Mouse (Mus musculus) limb, embryonic 13.5 days (tissue): ENCODE measurements around the gene B3galnt2. TPM values are rescaled to one million over a fixed set of nuclear protein-coding genes. Genes with fewer than 3 reads are reported as not detected.
"Not testable (repeated sequence)": the region's sequence is repeated elsewhere in the genome, so short reads cannot be mapped to it uniquely, and the experiment has no call there.

ENCODE experiments used
- ATAC-seq: fragments of 200-750 bp; cut with Nextera tagmentation; 2 replicates; pipeline ENCODE4 v1.8.0; 2017; ENCODE audit warnings: low read depth, moderate number of reproducible peaks, moderate TSS enrichment; ENCODE audit not compliant: low FRiP score
- H3K27ac ChIP-seq: fragments of 300-500 bp; sonication (generic); 2 replicates; pipeline ENCODE4 v1.5.1; 2015; ENCODE audit warnings: inconsistent platforms, mild to moderate bottlenecking, moderate library complexity
- H3K27me3 ChIP-seq: fragments of 300-500 bp; sonication (generic); 2 replicates; pipeline ENCODE4 v1.6.1; 2015; ENCODE audit warnings: mild to moderate bottlenecking, inconsistent platforms
- H3K36me3 ChIP-seq: fragments of 300-500 bp; sonication (generic); 2 replicates; pipeline ENCODE4 v1.6.1; 2015; ENCODE audit warnings: inconsistent platforms, mild to moderate bottlenecking, moderate library complexity
- H3K4me1 ChIP-seq: fragments of 300-500 bp; sonication (generic); 2 replicates; pipeline ENCODE4 v1.6.1; 2015; ENCODE audit warnings: inconsistent platforms
- H3K4me2 ChIP-seq: fragments of 300-500 bp; sonication (generic); replicated peaks from 2 replicates; pipeline ENCODE4 v1.6.1; 2015; ENCODE audit warnings: inconsistent platforms, mild to moderate bottlenecking, moderate library complexity
- H3K4me3 ChIP-seq: fragments of 300-500 bp; sonication (generic); 2 replicates; pipeline ENCODE4 v1.5.1; 2015; ENCODE audit warnings: moderate library complexity, mild to moderate bottlenecking, inconsistent platforms
- H3K9ac ChIP-seq: fragments of 300-500 bp; sonication (generic); 2 replicates; pipeline ENCODE4 v1.6.1; 2015; ENCODE audit warnings: mild to moderate bottlenecking, inconsistent platforms
- H3K9me3 ChIP-seq: fragments of 300-500 bp; sonication (generic); 2 replicates; pipeline ENCODE4 v1.6.1; 2016; ENCODE audit warnings: inconsistent platforms
- WGBS: fragments of 180-500 bp; shearing (Covaris S2); methylation state at CpG from one replicate; pipeline ENCODE4 v1.1.7; 2015; 5-methylcytosine and 5-hydroxymethylcytosine counted together
- polyA plus RNA-seq: library from polyadenylated mRNA; unstranded; fragments of >200 nt; fragmentation: Nextera tagmentation; extraction: Ambion mirVana; gene quantifications from 2 replicates; pipeline ENCODE4 v1.2.1, GENCODE M21; 2015

B3galnt2 gene
- polyA plus RNA-seq, 1 experiment from 2014 or later = 45.5 TPM

DNA sequence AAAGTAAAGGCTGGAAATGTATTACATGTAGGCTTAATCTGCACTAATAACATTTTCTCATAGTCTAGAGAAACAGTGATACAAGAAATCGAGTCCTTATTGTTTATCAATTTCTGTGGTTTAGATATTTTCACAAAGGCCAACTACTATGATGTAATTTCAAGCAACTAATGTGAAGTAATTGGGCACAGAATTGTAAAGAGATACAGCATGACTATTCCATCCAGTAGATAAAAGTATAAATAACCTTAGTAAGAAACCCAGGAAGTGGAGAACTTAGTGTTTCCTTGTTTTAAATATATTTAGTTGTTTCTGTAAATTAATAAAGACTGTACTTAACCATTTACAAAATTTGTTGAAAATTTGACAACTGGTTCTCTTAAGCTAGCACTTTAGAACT is 15.5 kb downstream of the B3galnt2 start:
- Histone ChIP-seq H3K36me3 (peaks cover 27% of the 10 kb centered on the region), H3K9ac (no peak overlapping the region), H3K4me1 (no peaks in the 10 kb centered on the region), H3K27me3 (no peaks in the 10 kb centered on the region), H3K27ac (no peak overlapping the region), H3K4me3 (no peak overlapping the region), H3K4me2 (no peak overlapping the region), H3K9me3 (no peaks in the 10 kb centered on the region)
- ATAC-seq = no peak
- WGBS = 92% methylated on average over 1 of the region's 1 CpGs

DNA sequence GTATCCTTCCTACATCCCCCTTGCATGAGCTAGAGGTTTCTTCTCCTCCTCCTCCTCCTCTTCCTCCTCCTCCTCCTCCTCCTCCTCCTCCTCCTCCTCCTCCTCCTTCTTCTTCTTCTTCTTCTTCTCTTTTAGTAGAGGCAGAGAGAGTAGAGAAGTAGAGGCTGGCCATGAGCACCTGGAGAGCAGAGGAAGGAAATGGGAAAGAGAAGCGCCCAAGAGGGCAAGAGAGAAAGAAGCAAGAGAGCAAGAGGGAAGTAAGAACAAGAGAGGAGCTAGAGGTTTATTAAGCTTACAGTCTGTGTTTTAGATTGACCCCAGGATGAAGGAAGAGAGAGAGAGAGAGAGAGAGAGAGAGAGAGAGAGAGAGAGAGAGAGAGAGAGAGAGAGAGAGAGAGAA is 27.6 kb downstream of the B3galnt2 start:
- not testable (repeated sequence) for H3K9ac ChIP-seq, H3K27me3 ChIP-seq, H3K9me3 ChIP-seq, H3K4me1 ChIP-seq, ATAC-seq, H3K27ac ChIP-seq, H3K4me2 ChIP-seq, H3K4me3 ChIP-seq
- peaks cover 23% of the 10 kb centered on the region for H3K36me3 ChIP-seq
- 91% methylated on average over 1 of the region's 1 CpGs for WGBS

DNA sequence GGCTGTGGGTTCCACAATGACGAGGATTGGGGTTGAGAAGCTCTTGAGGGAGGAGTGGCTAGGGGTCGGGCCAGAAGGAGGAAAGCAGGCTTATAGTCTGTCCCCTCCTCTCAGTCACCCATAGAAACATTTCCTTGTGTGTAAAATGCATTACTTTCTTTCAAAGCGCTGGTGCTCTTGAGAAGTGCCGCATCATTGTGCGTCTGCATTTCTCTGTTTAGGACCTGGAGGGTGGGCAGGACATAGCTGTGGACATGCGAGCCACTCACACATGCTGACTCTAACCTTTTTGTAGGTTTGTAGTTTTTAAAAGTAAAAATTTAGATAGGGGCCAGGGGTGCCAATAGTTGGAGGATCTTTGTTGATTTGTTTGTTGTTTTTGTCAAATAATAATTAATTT is 29.3 kb downstream of the B3galnt2 start:
- Histone ChIP-seq H3K4me3 (no peak overlapping the region), H3K9ac (no peak overlapping the region), H3K36me3 (peaks cover 26% of the 10 kb centered on the region), H3K27me3 (no peaks in the 10 kb centered on the region), H3K4me1 (no peaks in the 10 kb centered on the region), H3K4me2 (no peak overlapping the region), H3K27ac (no peak overlapping the region), H3K9me3 (no peaks in the 10 kb centered on the region)
- 94% methylated on average over 6 of the region's 6 CpGs for WGBS
- no peak for ATAC-seq

DNA sequence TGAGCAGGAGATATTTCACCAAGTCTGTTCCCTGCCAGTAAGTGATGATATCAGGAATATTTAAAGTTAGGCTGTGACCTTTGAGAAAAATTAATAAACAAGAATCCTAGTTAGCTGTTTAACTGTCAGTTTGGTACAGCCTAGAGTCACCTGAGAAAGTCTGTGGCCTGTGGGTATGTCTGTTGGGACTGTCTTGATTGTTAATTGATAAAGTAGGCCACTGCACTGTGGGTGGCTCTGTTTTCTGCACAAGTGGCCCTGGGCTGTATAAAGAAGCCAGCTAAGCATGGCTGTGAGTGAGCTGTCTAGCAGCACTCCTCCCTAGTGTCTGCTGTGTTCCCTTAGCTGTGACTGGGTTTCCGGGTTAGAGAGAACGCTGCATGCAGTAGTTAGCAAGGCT is 34.9 kb downstream of the B3galnt2 start:
- H3K27me3 ChIP-seq = no peaks in the 10 kb centered on the region
- H3K4me1 ChIP-seq = peaks cover 5% of the 10 kb centered on the region; the same call in 1 of the 2 replicates
- no peak overlapping the region for H3K27ac ChIP-seq
- peaks cover 46% of the 10 kb centered on the region for H3K36me3 ChIP-seq
- H3K9ac ChIP-seq = no peak overlapping the region
- no peak overlapping the region for H3K4me2 ChIP-seq
- no peak overlapping the region for H3K4me3 ChIP-seq
- ATAC-seq = no peak
- WGBS = 83% methylated on average over 2 of the region's 2 CpGs
- no peaks in the 10 kb centered on the region for H3K9me3 ChIP-seq

DNA sequence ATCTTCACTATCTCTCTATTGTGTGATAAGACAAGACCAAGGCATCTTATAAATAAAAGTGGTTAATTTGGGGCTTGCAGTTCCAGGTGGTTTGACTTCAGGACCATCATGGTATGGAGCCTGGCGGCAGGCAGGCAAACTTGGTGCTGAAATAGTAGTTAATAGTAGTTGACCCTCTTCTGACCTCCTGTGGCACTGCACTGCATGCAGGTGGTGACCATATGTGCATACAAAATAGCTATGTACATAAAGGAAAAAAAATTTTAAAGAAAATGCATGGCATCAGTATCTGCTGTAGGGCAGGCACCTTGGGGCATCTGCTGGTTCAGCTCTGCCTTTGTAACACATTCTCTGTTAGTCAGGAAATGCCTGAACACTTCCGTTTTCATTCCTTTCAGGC is 36.1 kb downstream of the B3galnt2 start:
- H3K4me2 ChIP-seq = no peak overlapping the region
- WGBS = 32% methylated on average over 2 of the region's 2 CpGs
- ATAC-seq = no peak

DNA sequence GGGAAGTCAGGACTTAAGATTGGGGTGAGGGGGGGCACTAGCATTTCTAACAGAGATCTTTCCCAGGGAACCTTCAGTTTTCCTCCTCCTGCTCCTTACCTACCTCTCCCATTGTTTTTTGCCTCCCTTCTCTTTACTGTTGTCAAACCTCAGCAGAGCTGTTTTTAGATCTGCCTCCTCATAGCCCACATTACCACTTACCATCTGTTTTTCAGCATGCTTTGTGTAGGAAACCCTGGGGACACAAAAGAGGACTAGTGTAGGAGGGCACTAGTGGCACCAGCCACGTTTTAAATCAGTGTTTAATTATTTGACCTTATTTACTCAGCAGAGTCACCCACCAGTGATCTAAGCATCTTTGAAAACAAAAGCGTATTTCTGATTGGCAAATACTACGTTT is 38.8 kb downstream of the B3galnt2 start:
- H3K4me3 ChIP-seq = no peak overlapping the region
- ATAC-seq = no peak
- no peaks in the 10 kb centered on the region for H3K27me3 ChIP-seq
- no peaks in the 10 kb centered on the region for H3K9me3 ChIP-seq
- 77% methylated on average over 3 of the region's 3 CpGs for WGBS
- H3K27ac ChIP-seq = no peak overlapping the region
- H3K4me2 ChIP-seq = no peak overlapping the region
- peaks cover 5% of the 10 kb centered on the region; the same call in 1 of the 2 replicates for H3K4me1 ChIP-seq
- H3K9ac ChIP-seq = no peak overlapping the region
- H3K36me3 ChIP-seq = peaks cover 79% of the 10 kb centered on the region

More for the DNA sequence above, 36.1 kb downstream of the B3galnt2 start:
- Histone ChIP-seq H3K4me1 (peaks cover 5% of the 10 kb centered on the region; the same call in 1 of the 2 replicates), H3K9me3 (no peaks in the 10 kb centered on the region), H3K36me3 (peaks cover 57% of the 10 kb centered on the region), H3K27me3 (no peaks in the 10 kb centered on the region), H3K4me3 (no peak overlapping the region), H3K9ac (no peak overlapping the region), H3K27ac (no peak overlapping the region)

DNA sequence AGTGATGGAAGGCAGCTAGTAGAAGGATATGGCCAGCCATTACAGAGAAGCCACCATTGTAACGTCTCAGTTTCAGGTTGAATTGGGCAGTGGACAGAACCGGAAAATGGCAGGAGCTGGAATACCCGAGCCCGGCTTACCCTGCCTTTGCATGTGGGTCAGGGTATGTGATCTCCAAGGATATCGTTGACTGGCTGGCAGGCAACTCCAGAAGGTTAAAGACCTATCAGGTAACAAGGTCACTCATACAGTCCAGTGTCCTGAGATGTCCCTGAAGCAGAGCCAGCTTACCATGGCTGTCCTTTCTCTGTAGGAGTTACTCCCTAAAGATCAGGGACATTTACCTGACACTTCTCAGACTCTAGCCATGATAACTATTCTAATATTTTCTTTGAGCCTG is 40.8 kb downstream of the B3galnt2 start:
- no peaks in the 10 kb centered on the region for H3K27me3 ChIP-seq

DNA sequence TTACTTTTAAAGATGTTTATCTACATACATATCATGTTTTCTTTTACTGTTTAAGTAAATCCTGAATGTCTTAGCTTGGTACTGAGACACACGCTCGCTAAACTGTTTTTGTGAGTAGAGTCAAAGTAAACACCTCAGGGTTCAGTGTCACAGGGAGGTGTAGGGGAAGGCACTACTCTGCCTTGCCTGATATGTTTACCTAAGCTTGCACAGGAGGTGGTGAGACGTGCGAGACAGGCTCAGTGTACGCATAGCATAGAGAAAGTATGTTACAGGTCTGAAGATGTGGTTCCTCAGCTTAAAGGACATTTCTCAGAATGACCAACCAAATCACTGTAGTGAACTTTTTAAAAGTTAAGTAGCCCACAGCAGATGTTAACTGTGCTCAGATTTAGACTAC is 43.2 kb downstream of the B3galnt2 start:
- Histone ChIP-seq H3K36me3 (peaks cover 91% of the 10 kb centered on the region), H3K9me3 (no peaks in the 10 kb centered on the region), H3K4me3 (no peak overlapping the region), H3K27me3 (no peaks in the 10 kb centered on the region), H3K27ac (no peak overlapping the region), H3K4me1 (no peaks in the 10 kb centered on the region), H3K9ac (no peak overlapping the region), H3K4me2 (no peak overlapping the region)
- no peak for ATAC-seq
- WGBS = 91% methylated on average over 5 of the region's 5 CpGs

More for the DNA sequence above, 40.8 kb downstream of the B3galnt2 start:
- Histone ChIP-seq H3K36me3 (peaks cover 84% of the 10 kb centered on the region), H3K4me2 (no peak overlapping the region), H3K4me3 (no peak overlapping the region), H3K4me1 (peaks cover 5% of the 10 kb centered on the region; the same call in 1 of the 2 replicates), H3K9me3 (no peaks in the 10 kb centered on the region), H3K27ac (no peak overlapping the region), H3K9ac (no peak overlapping the region)
- ATAC-seq = no peak
- WGBS = 90% methylated on average over 5 of the region's 5 CpGs

DNA sequence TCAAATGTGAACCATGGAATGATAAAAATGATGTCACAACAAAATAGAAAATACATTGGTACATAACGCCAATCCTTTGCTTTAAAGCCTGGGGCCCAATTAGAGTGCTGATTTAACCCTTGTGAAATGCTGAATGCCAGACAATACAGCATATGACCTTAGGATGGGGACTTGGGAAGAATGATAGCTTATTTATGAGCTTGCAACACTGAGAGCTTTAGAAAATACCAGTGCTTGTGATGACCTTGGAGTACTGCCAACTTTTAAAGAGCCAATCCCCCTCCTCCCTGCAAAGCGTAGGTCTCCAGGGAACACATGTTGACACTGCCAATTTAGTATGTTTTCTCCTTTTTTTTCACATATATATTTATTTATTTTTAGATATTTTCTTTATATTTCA is 48.4 kb downstream of the B3galnt2 start:
- Histone ChIP-seq H3K27me3 (no peaks in the 10 kb centered on the region), H3K27ac (no peak overlapping the region), H3K4me1 (no peaks in the 10 kb centered on the region), H3K9ac (no peak overlapping the region), H3K4me3 (no peak overlapping the region), H3K36me3 (peaks cover 92% of the 10 kb centered on the region), H3K4me2 (no peak overlapping the region), H3K9me3 (no peaks in the 10 kb centered on the region)
- no peak for ATAC-seq
- WGBS = 73% methylated on average over 2 of the region's 2 CpGs

DNA sequence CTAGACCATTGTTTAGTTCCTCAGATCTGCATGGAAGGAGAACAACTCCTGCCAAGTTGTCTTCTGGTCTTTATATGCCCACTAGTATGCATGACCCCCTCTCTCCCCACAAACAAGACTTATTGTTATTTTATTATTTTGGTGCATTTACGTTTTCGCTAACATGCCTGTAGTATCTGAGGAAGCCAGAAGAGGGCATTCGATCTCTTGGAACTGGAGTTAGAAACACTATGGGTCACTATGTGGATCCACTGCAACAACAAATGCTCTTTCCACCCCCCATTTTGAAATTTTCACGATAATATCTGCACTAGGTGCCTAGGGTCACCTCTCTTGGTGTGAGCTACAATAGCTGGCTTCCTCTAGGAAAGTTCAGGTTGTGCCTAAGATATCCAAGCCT is 49.8 kb downstream of the B3galnt2 start:
- Histone ChIP-seq H3K4me2 (no peak overlapping the region), H3K9me3 (no peaks in the 10 kb centered on the region), H3K4me1 (no peaks in the 10 kb centered on the region), H3K27me3 (no peaks in the 10 kb centered on the region), H3K4me3 (no peak overlapping the region), H3K27ac (no peak overlapping the region), H3K36me3 (peaks cover 90% of the 10 kb centered on the region), H3K9ac (no peak overlapping the region)
- no peak for ATAC-seq
- 77% methylated on average over 4 of the region's 4 CpGs for WGBS

DNA sequence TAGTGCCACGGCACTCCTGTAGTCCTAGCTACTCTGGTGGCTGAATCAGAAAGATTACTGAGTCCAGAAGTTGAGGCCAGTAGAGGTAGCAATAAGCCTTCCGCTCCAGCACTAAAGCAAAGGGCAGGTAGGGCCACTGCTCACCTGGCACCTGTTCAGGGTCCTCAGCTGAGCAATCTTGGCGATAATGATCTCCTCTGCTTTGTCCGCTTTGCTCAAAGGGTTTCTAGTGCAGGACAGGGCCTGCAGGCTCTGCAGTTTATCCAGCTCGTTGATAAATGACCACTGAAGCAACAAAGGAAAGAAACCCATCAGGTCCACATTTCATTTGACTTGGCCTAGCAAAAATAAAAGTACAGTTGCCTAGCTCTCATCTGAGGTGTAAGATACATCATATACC is 50.7 kb downstream of the B3galnt2 start:
- no peaks in the 10 kb centered on the region for H3K9me3 ChIP-seq
- no peak for ATAC-seq
- no peaks in the 10 kb centered on the region for H3K4me1 ChIP-seq
- 92% methylated on average over 5 of the region's 5 CpGs for WGBS
- no peak overlapping the region for H3K4me2 ChIP-seq
- no peak overlapping the region for H3K4me3 ChIP-seq
- H3K9ac ChIP-seq = no peak overlapping the region
- H3K27ac ChIP-seq = no peak overlapping the region
- no peaks in the 10 kb centered on the region for H3K27me3 ChIP-seq
- peaks cover 86% of the 10 kb centered on the region for H3K36me3 ChIP-seq

DNA sequence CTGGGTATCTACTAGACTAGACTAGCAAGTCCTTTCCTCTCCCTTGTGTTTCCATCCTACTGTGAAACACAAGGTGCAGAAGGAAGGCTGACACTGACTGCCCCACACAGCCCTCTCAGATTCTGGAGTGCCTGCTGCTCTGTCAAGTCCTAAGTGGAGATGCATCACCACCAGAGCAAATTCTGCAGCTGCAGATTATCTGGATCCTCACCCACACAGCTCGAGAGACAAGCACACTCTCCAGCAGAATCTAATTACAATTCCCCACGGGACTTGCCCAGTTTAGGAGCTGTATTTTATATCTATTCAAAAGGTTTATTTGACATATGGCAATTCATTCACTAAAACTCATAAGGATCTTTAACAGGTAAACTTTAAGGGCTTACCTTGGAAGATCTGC is 51.8 kb downstream of the B3galnt2 start:
- no peak overlapping the region for H3K9ac ChIP-seq
- peaks cover 81% of the 10 kb centered on the region for H3K36me3 ChIP-seq
- 62% methylated on average over 2 of the region's 2 CpGs for WGBS
- H3K4me1 ChIP-seq = no peaks in the 10 kb centered on the region
- H3K27me3 ChIP-seq = no peaks in the 10 kb centered on the region
- no peak overlapping the region for H3K27ac ChIP-seq
- no peak overlapping the region for H3K4me2 ChIP-seq
- no peak overlapping the region for H3K4me3 ChIP-seq
- no peak for ATAC-seq
- H3K9me3 ChIP-seq = no peaks in the 10 kb centered on the region

DNA sequence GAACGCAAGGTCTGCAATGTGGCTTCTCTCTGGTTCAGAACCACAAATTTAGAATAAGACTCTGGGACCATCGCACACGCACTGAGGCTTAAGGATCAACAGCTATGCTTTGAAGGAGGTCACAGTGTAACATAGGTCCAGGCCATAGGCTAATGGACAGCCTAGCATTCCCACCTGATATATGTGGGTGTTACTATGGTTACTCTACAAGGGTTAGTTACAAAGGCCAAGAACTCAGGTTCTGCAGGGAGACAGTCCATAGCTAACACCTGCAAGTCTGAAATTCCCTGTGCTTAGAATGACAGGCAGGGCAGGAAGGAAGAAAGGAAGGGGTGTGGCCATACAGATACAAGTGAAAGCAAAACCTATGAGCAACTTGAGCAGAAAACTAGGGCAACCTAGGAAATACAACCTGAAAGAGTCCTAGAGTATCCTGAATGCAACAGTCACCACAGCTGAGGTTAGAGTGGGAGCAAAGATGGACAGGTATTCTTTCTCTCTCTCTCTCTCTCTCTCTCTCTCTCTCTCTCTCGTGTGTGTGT is 57.3 kb downstream of the B3galnt2 start:
- H3K4me3 ChIP-seq = no peak overlapping the region
- H3K27me3 ChIP-seq = no peaks in the 10 kb centered on the region
- no peak for ATAC-seq
- H3K9me3 ChIP-seq = no peaks in the 10 kb centered on the region
- 92% methylated on average over 4 of the region's 4 CpGs for WGBS
- no peak overlapping the region for H3K27ac ChIP-seq
- H3K9ac ChIP-seq = no peak overlapping the region
- no peak overlapping the region for H3K4me2 ChIP-seq
- peaks cover 72% of the 10 kb centered on the region for H3K36me3 ChIP-seq
- H3K4me1 ChIP-seq = no peaks in the 10 kb centered on the region
